Mouse (Mus musculus): Measurements from ENCODE around the gene Smarce1. TPM values are rescaled to one million over a fixed set of nuclear protein-coding genes. Genes with fewer than 3 reads are reported as not detected.

Gene Smarce1
- total RNA-seq, 2 experiments from 2014 or later, result 55.8 to 62.3 TPM

DNA sequence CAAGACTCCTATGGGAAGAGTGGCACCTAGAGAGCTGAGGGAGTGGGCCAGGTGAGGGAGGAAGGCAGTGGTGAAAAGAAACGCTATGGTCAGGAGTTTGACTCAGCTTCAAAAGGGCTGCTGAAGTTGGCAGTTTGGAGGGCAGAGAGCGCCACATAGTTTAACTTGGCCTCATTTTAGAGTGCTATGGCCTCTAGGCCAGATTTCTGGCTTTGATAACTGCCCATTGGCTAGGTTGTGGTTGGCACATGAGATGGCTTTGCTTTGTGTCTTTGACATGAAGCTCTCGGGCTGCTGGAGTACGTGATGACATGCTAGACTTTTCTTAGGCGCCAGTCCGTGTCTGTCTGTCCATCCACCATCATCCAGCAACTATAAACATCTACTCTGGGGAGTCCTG, 70.6 kb downstream of the Smarce1 start:
- no peak for DNase-seq (ENCODE audit: low spot score in 2 of 2)
- Histone ChIP-seq H3K27ac (no peak overlapping the region), H3K4me3 (no peak overlapping the region)
- no peak for TF ChIP-seq CTCF (conservative IDR thresholded peaks at IDR 0.05)

Other genes with a start within 250 kb of the Smarce1 start
- gene Gjd3, start 248.0 kb downstream of the Smarce1 start, total RNA-seq (2021), result 1 to 10 TPM; 1.3 to 2.0 TPM
- 1 to 10 TPM; 1.7 to 3.0 TPM for gene Top2a, start 206.8 kb downstream of the Smarce1 start, total RNA-seq (2021)
- gene Igfbp4, start 189.8 kb downstream of the Smarce1 start, total RNA-seq (2021), result 10 to 100 TPM; 69.4 to 71.9 TPM
- gene Tns4, start 141.7 kb downstream of the Smarce1 start, total RNA-seq (2021), result not detected
- not detected for gene Ccr7, start 75.9 kb downstream of the Smarce1 start, total RNA-seq (2021)
- gene Krt222, start 13.1 kb upstream of the Smarce1 start, total RNA-seq (2021), result 10 to 100 TPM; 24.8 to 29.5 TPM
- not detected for gene Krt24, start 54.2 kb upstream of the Smarce1 start, total RNA-seq (2021)
- gene Krt25, start 91.9 kb upstream of the Smarce1 start, total RNA-seq (2021), result not detected
- not detected for gene Krt26, start 106.9 kb upstream of the Smarce1 start, total RNA-seq (2021)
- not detected for gene Krt27, start 120.1 kb upstream of the Smarce1 start, total RNA-seq (2021)
- gene Krt28, start 143.9 kb upstream of the Smarce1 start, total RNA-seq (2021), result under 1 TPM in 1 of 2 experiments, not detected in 1; 0.23 TPM
- 10 to 100 TPM; 14.8 to 16.4 TPM for gene Krt10, start 158.3 kb upstream of the Smarce1 start, total RNA-seq (2021)
- 1 to 10 TPM in 1 of 2 experiments, under 1 TPM in 1; 0.97 to 1.4 TPM for gene Krt12, start 191.2 kb upstream of the Smarce1 start, total RNA-seq (2021)
- not detected for gene Krt20, start 207.1 kb upstream of the Smarce1 start, total RNA-seq (2021)